Mouse (Mus musculus) ES-E14 (cell line): ENCODE measurements at regions not wholly inside any gene's neighbourhood (a gene's known extent, or its start where the extent isn't known, plus 50 kb on each side); places are given as distances from the start of the nearest gene placed in this dataset.
A peak's percentile ranks its signal among the peaks of the same experiment; 100 is the strongest.

ENCODE experiments used
- DNase-seq: peaks from one replicate; pipeline ENCODE4 v3.0.0-alpha.2; 2013; ENCODE audit warnings: low read depth, low spot score
- H3K27ac ChIP-seq: 2 replicates; pipeline ENCODE4 v1.5.1; 2012; ENCODE audit warnings: low read depth, mild to moderate bottlenecking, low read length, moderate library complexity, mixed read lengths; ENCODE audit not compliant: poor library complexity, insufficient read depth, severe bottlenecking
- H3K36me3 ChIP-seq: 2 replicates; pipeline ENCODE4 v1.6.1; 2012; ENCODE audit warnings: mild to moderate bottlenecking, low read length, moderate library complexity, mixed read lengths; ENCODE audit not compliant: control insufficient read depth, poor library complexity, insufficient read depth, severe bottlenecking
- H3K4me1 ChIP-seq, 2 experiments: fragments of 150-350 bp in 1 of 2; sonication (generic) in 1 of 2; 2 replicates each; pipeline ENCODE4 v1.6.1; 2012; ENCODE audit warnings: low read length in 2 of 2, mild to moderate bottlenecking in 1 of 2, mixed read lengths in 1 of 2; ENCODE audit not compliant: control insufficient read depth in 2 of 2, insufficient read depth in 2 of 2, poor library complexity in 1 of 2
- H3K4me3 ChIP-seq, 2 experiments: fragments of 150-350 bp in 1 of 2; sonication (generic) in 1 of 2; 2 replicates each; pipeline ENCODE4 v1.5.1; 2012; ENCODE audit warnings: low read length in 2 of 2, low read depth in 1 of 2, mild to moderate bottlenecking in 1 of 2, mixed read lengths in 1 of 2; ENCODE audit not compliant: insufficient read depth in 1 of 2, poor library complexity in 1 of 2, severe bottlenecking in 1 of 2
- H3K9ac ChIP-seq: 2 replicates; pipeline ENCODE4 v1.6.1; 2012; ENCODE audit warnings: low read depth, mild to moderate bottlenecking, low read length, mixed read lengths; ENCODE audit not compliant: poor library complexity, insufficient read depth, severe bottlenecking
- H3K9me3 ChIP-seq: fragments of 150-350 bp; sonication (generic); 2 replicates; pipeline ENCODE4 v1.6.1; 2012; ENCODE audit warnings: low read depth, mild to moderate bottlenecking, low read length; ENCODE audit not compliant: control insufficient read depth, insufficient read depth
- CHD2 ChIP-seq: IDR thresholded peaks from 2 replicates; pipeline ENCODE4 v1.6.1; 2014; ENCODE audit warnings: mild to moderate bottlenecking, low read depth, low read length, inconsistent platforms
- HCFC1 ChIP-seq: IDR thresholded peaks from 2 replicates; pipeline ENCODE4 v1.6.1; 2012; ENCODE audit warnings: low read length, inconsistent platforms, borderline replicate concordance; ENCODE audit not compliant: insufficient read depth
- MAFK ChIP-seq: IDR thresholded peaks from 2 replicates; pipeline ENCODE4 v1.6.1; 2014; ENCODE audit warnings: mild to moderate bottlenecking, low read depth, low read length, inconsistent platforms; ENCODE audit not compliant: insufficient read depth
- ZC3H11A ChIP-seq: IDR thresholded peaks from 2 replicates; pipeline ENCODE4 v1.6.1; 2012; ENCODE audit warnings: low read depth, mild to moderate bottlenecking, inconsistent platforms, low read length, borderline replicate concordance
- ZNF384 ChIP-seq: IDR thresholded peaks from 2 replicates; pipeline ENCODE4 v1.6.1; 2012; ENCODE audit warnings: low read depth, low read length, inconsistent platforms
- in situ Hi-C, 2 experiments: fragments of 600-800 bp; cut with MboI; formaldehyde crosslinking; loops; one replicate each; pipeline ENCODE4 v1.15.1; 2025; ENCODE audit warnings: low sequenced_read_pairs in 2 of 2, inconsistent platforms in 1 of 2; ENCODE audit not compliant: unreplicated experiment in 2 of 2

DNA sequence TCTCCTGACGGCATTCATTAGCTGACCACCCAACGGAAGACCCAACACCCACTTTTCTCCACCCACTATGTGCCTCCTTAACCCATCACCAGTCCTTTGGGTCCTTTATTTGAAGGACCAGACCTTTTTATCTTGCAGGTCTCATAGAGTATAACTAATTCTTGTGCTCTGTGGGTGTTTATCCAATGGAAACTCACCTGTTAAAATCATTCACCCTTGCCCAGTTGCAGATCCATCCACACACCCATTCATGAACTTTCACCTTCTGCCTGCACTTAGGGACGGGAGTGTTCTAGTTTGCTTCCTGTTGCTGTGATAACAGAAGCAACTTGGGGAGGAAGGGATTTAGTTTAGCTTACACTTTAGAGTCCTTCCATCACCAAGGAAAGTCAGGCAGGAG is 339.0 kb downstream of the Sorl1 start:
- TF ChIP-seq MAFK: no peak
- TF ChIP-seq ZC3H11A: no peak
- TF ChIP-seq CHD2: no peak
- no peak for TF ChIP-seq ZNF384
- no peak for TF ChIP-seq HCFC1
- no peak for DNase-seq
- Histone ChIP-seq H3K36me3 (no peaks in the 10 kb centered on the region), H3K4me3 (no peak overlapping the region), H3K27ac (no peak overlapping the region), H3K4me1 (no peaks in the 10 kb centered on the region), H3K9me3 (no peaks in the 10 kb centered on the region), H3K9ac (no peak overlapping the region)
- in situ Hi-C loops: no loop called here

DNA sequence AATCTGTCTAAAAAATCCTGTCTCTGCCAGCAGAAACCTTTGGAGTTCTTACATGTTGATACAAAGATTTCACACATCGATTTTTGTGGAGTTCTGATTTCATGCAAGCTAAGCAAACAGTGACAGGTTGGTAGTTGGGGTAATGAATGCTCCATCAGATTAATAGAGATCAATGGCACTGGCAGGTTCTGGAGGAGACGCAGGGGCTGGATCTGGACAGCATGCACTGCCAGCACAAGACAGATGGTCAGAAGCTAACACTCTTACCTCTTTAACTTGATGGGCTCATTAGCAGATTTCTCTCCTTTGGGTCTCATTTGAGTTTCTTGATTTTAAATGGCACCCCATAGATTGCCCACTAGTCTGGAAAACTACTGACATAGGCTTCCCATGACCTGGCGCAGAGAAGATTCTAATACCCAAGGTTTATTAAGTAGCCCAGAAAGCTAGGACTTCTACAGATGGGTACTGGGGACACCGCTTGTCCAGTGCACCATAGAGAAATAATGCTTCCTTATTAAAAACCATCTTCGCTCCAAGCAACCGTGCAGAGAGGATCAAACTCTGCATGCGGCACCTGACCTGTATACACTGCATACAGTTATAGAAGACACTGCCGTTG is 351.7 kb downstream of the Sorl1 start:
- Histone ChIP-seq H3K4me1 (no peaks in the 10 kb centered on the region), H3K4me3 (no peak overlapping the region), H3K36me3 (no peaks in the 10 kb centered on the region), H3K9me3 (no peaks in the 10 kb centered on the region), H3K27ac (no peak overlapping the region), H3K9ac (no peak overlapping the region)
- DNase-seq: no peak
- TF ChIP-seq MAFK (no peak), ZC3H11A (no peak), HCFC1 (no peak), CHD2 (no peak), ZNF384 (no peak)
- in situ Hi-C loops: no loop called here

DNA sequence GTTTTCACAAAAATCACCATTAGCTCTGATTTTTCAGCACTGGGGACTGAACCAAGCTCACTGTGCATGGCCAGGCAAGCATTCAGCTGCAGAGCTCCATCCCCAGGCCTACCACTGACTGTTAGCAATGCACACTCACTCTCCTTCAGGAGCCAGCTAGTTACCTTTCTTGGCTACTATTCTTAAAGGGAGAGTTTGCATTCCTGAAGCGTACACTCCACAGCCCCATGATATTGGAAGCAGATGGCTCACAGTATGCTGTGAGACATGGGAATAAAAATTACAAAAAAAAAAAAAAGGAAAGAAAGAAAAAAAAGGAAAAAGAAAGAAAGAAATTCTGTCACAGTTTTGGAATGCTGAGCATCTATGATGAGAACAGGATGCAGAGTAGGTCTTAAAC is 352.8 kb downstream of the Sorl1 start:
- no peak for DNase-seq
- Histone ChIP-seq H3K9me3 (no peaks in the 10 kb centered on the region), H3K4me1 (peaks cover 0 to 1% of the 10 kb centered on the region in 2 experiments; a peak in 1 of 4 replicates), H3K27ac (no peak overlapping the region), H3K9ac (no peak overlapping the region), H3K36me3 (no peaks in the 10 kb centered on the region), H3K4me3 (no peak overlapping the region)
- TF ChIP-seq CHD2: no peak
- no peak for TF ChIP-seq ZC3H11A
- TF ChIP-seq MAFK: no peak
- TF ChIP-seq ZNF384: no peak
- TF ChIP-seq HCFC1: no peak
- in situ Hi-C loops: no loop called here

DNA sequence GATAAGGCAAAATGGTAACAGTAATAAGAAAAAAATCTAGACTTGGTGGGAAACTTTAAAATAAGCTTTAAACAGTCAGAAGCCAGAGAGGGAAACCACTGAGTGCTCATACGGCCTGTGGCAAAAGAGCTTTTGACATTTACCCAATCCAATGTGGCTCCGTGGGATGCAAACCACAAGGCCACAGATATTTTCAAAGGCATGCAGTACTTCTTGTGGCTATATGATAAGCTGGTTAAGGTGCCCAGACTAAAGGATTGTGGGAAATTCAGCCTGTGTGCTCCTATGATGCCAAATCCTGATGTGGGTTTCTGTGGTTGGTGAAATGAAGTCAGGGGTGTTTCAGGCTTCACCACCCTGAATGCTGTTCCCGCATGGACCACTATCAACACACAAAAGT is 355.8 kb downstream of the Sorl1 start:
- H3K4me1 ChIP-seq: peaks cover 0 to 1% of the 10 kb centered on the region in 2 experiments; a peak in 1 of 4 replicates
- H3K36me3 ChIP-seq: no peaks in the 10 kb centered on the region
- in situ Hi-C loops: no loop called here
- no peak for DNase-seq
- H3K9ac ChIP-seq: no peak overlapping the region
- no peak for TF ChIP-seq HCFC1
- no peak for TF ChIP-seq ZC3H11A
- TF ChIP-seq MAFK: no peak
- no peak for TF ChIP-seq ZNF384
- no peak for TF ChIP-seq CHD2
- no peak overlapping the region for H3K27ac ChIP-seq
- no peaks in the 10 kb centered on the region for H3K9me3 ChIP-seq
- no peak overlapping the region for H3K4me3 ChIP-seq

GRCm38 (mm10) chr9:41766533-41766920 is 357.6 kb downstream of the Sorl1 start:
- no peak for TF ChIP-seq MAFK
- no peak for TF ChIP-seq ZC3H11A
- no peak for TF ChIP-seq ZNF384
- no peak for TF ChIP-seq HCFC1
- no peak for TF ChIP-seq CHD2
- Histone ChIP-seq H3K27ac (no peak overlapping the region), H3K9ac (no peak overlapping the region), H3K36me3 (no peaks in the 10 kb centered on the region), H3K4me3 (no peak overlapping the region), H3K4me1 (peaks cover 0 to 1% of the 10 kb centered on the region in 2 experiments; a peak in 1 of 4 replicates), H3K9me3 (no peaks in the 10 kb centered on the region)
- peak; percentile 12 for DNase-seq
- in situ Hi-C loops: no loop called here
